Mouse (Mus musculus) monocyte, adult 5-6 weeks (primary cell): ENCODE measurements around the gene Pa2g4. TPM values are rescaled to one million over a fixed set of nuclear protein-coding genes. Genes with fewer than 3 reads are reported as not detected.
"Not testable (repeated sequence)": the region's sequence is repeated elsewhere in the genome, so short reads cannot be mapped to it uniquely, and the experiment has no call there.

Experiments
- ATAC-seq: fragments of 153-309, 156-312 bp; replicated peaks from 2 replicates; pipeline ENCODE4 v1.8.0; 2017; ENCODE audit warnings: mild to moderate bottlenecking; ENCODE audit not compliant: low TSS enrichment, insufficient number of reproducible peaks, severe bottlenecking, poor library complexity, low FRiP score
- total RNA-seq: library from RNA; stranded (forward); fragments of 200-1000, 200-491, 200-594 nt; gene quantifications from 3 replicates; pipeline ENCODE4 v1.2.3, GENCODE M21; 2017

Gene Pa2g4
- total RNA-seq, 1 experiment from 2014 or later: 37.2 TPM

DNA sequence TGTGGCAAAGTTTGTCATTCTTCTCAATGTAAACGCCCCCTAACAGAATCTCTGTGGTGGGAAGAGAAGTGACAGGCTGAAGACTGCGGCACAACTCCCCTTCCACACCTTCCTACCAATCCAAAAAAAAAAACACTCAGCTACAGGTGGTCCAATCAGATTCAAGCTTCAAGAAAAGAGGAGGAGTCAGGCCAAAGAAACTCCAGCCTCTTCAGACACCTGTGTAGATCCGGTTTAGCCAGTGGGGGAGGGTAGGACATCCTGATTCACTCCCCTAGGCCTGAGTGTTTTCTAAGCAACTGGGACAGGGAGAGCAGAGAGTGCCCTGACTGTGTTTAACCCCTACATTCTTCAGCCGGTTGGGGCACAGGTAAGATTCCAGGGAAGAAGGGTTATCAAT, 18.6 kb upstream of the Pa2g4 start:
- no peak for ATAC-seq

- ATAC-seq: no peak
Measured at GRCm38 (mm10) chr10:128583644-128584043, 17.9 kb upstream of the Pa2g4 start.

GRCm38 (mm10) chr10:128579731-128580130, 13.9 kb upstream of the Pa2g4 start:
- ATAC-seq: no peak

GRCm38 (mm10) chr10:128579298-128579697, 13.5 kb upstream of the Pa2g4 start:
- ATAC-seq: no peak

- no peak for ATAC-seq
Measured at GRCm38 (mm10) chr10:128578330-128578729, 12.5 kb upstream of the Pa2g4 start.

- no peak for ATAC-seq
Measured at GRCm38 (mm10) chr10:128575063-128575462, 9.3 kb upstream of the Pa2g4 start.

- 0 out of 2 replicates have a peak, but pooled peaks have one; percentile 12 for ATAC-seq
Measured at GRCm38 (mm10) chr10:128565206-128565787, 490 bp downstream of the Pa2g4 start.

- ATAC-seq: no peak
Measured at GRCm38 (mm10) chr10:128563544-128563943, 2.2 kb downstream of the Pa2g4 start.

- ATAC-seq: no peak
Measured at GRCm38 (mm10) chr10:128556963-128557362, 8.8 kb downstream of the Pa2g4 start.

DNA sequence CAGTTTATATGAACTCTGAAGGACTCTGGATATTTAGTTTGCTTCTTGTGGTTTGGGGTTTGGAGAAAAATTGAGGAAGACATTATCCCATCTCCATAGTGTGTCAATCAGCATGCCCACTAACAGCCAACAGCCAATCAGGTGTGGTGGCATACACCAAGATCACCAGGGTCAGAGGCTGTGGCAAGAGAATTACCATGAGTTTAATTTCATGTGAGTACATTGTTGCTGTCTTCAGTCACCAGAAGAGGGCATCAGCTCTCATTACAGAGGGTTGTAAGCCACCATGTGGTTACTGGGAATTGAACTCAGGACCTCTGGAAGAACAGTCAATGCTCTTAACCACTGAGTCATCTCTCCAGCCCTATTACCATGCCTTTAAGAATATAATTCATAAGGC, 9.5 kb downstream of the Pa2g4 start:
- no peak for ATAC-seq

GRCm38 (mm10) chr10:128555567-128555966, 10.2 kb downstream of the Pa2g4 start:
- ATAC-seq: not testable (repeated sequence)

DNA sequence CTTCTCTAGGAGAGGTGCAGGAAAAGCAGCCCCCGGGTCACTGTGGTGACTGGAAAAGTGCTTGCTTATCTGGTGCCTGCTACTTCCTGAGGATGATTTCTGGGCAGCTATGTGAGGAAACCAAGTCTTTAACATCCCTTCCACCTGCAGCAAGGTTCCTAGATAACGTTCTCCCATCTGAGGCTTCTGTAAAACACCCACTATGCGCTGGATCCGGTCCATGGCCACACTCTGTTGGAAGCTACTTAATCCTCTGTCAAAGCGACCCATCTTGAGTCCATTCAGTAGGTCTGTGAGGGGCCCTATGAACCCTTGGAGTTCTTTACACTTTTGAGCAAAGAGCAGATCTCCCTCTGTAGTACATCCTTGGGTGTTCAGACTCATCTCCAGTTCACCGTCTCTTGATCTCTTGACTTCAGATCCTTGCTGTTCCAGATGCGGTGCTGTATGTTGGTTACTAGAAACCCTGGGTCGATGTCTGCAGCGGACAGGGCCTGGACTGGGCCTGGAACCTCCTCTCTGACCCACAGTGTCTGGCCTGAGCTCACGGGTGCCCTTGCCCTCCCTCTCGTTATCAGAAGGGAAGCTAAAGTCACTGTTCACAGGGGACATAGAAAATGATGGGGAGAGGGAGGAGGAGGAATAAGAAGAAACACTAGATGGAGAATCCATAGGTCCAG, 15.5 kb downstream of the Pa2g4 start:
- not testable (repeated sequence) for ATAC-seq

DNA sequence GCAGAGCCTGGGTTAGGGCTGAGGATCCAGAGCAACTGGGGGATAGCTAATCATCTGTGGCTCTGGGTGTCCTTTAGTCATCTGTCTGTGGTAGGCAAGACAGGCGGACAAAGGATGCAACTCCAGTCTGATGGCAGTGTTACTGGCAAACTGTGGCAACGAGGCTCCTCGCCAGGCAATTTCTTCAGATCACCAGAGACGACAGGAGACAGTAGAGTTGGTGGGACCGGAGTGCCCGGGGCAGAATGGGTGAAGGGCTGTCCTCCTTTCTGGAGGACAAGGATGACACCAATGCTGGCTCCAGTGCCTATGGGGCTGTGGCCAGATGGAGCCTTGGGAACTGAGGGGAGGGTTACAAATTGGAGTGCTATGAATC, 16.1 kb downstream of the Pa2g4 start:
- ATAC-seq: not testable (repeated sequence)

DNA sequence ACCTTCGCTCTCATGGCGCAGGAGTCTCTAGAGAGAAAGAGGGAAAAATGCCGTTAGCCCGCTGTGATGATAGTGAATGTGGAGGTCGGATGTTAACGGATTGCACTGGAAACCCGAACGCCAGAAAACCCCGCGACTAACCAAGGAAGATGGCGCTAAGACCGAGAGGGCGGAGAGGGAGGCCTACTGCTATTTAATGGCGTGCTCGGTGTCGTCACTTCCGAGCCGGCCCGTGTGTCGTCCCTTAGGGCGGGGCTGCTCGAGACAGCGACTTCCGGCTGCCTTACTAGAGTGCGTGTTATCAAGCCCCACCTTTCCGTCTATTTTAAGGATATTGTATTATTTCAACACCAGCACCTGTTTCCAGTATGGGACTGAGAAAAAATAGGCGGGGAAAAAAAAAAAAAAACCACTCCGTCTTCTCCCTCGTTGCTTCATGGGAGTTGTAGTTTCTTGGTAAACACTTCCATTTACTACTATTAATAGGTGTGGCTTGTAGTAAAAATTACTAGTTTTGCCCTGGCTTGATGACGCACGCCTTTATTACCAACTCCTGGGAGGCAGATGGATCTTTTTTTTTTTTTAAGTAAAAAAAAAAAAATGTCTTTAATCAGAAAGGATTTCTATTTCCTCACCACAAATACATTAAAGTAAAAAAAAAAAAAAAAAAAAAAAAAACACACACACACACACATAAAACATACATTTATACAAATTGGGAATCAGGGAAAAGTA, 16.7 kb downstream of the Pa2g4 start, which contains the start of gene Rpl41:
Gene Rpl41, minus strand, starts transcription at position 359 of the 735 bp plus-strand sequence.
- ATAC-seq: peak; percentile 83

DNA sequence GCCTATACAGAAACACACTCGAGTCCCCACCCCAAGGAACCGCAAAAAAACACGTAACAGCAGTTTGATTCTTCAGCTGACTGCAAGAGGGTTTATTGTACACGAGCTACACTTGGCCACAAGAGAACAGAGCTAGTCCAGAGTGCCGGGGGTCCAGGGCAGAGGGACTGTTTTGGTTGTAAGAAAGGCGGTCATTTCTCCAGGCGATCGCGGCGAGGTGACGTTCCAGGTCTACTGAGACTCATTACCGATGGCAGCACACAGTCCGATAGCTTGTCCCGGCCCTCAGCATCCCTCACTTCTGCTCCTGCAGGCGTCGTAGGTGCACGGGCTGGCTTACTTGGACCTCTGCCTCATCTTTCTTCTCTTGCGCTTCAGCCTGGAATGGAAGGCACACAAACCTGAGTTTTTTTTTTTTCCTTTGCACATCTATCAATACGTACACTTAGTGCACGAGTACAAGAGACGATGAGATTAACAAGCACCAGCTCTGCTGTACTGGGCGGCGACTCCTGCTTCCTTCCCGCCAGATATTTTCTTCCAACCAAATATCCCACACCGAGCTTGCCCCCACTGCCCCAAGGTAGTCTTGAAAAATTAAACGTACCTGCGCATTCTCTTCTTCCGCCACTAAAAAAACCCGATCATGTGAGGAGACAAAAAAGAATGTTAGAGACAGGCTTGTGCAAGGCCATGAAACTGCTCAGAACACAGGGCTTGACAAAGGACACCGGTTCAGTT, 17.6 kb downstream of the Pa2g4 start:
- ATAC-seq: not testable (repeated sequence)

DNA sequence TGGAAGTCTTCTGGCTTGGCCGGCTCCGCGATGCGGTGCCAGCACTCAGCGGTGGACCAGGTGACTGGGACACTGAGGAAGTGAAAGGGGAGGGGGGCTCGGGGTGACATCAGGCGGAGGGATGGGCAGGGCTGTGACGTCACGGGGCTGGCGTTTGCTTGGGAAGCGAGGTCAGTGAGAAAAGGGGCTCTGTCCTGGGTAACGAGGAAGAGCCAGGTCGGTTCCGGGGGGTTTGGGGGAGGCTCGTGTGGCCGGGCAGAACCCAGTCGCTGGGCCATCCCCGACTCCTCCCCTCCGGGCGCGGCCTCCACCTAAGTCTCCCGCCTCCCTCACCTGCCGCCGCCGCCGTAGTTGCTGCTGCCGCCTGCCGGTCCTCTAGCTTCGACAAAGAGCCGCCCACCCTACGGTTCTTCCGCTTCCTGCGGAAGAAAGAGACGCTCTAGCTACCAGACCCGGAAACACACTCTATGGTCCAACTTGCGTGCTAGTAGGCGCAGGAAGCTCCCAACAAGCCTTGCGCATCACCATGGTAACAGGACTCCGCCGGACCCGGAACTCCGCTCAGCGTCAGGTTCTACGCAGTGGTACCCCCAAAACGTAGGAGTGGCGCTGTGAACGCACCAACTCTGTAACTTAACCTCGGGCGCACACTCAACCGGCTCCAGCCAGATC, 18.3 kb downstream of the Pa2g4 start, which contains the start of gene Zc3h10:
Gene Zc3h10, minus strand, starts transcription at position 414 of the 672 bp plus-strand sequence.
- peak; percentile 74 for ATAC-seq

DNA sequence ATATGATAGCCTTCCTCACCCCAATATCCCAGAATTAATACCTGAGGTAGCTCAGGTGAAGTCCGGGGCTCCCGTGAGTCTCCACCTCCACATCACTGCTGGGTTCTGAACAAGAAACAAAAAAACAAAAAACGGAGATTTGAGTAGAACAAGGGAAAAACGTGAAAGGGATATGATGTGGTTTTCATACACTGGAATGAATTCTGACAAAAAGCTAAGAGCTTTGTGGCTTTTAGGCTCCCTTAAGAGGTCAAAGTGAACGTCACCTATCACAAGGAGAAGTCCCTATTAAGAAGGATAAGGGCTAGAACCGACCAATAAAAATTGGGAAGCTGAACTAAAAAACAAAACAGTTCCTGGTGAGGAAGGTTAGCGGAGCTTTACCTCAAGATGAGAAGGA, 19.0 kb downstream of the Pa2g4 start:
- no peak for ATAC-seq

DNA sequence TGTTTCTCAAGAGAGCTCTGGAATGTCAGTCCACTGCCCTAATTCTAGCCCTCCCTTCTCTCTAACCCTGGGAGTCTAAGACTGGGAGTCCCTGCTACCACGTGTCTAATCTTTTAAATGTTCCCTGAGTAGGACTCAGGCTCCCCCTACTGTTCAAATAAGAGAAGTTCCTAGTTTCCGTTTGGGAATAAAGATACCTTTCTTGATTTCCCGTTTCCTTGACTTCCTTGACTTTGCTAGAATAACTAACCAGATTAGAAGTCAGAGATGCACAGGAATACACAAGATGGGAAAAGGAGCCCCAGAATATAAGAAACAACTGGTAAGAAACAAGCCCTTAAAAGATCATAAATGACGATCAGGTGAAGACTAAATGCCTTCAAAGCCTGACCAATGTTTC, 19.4 kb downstream of the Pa2g4 start:
- no peak for ATAC-seq

GRCm38 (mm10) chr10:128545570-128545898, 20.3 kb downstream of the Pa2g4 start:
- no peak for ATAC-seq
